ENCODE assay signal across 23 mouse cellular contexts in the genomic region with DNA sequence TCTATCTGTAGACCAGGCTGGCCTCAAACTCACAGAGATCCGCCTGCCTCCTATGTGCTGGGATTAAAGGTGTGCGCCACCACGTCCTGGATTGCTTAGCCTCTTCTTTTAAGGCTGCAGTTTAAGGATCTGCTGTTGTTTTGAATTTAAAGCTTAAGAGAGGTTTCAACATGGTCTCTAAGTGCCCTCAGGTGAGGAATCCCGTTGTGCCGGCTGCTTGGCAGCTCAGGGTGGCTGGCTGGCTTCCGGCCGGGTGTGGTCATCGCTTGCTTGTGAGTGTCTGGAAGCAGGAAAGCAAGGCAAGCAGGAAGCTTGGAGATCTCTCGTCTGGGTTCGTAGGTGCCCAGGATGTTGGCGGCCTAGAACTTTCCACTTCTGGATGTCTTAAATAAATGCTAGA. TPM values are rescaled to one million over a fixed set of nuclear protein-coding genes. Genes with fewer than 3 reads are reported as not detected.
DNase-seq lines count a peak whose midpoint lies in the region; ATAC-seq and TF ChIP-seq lines count a peak whose summit lies in the region.
"Had no signal": no experiment of that assay in that cellular context is flagged by ENCODE, and none has a peak within 500 bp of the region (broad histone marks: within the 10 kb centered on the region; RNA-seq: fewer than 3 reads in every experiment).

No protein-coding gene starts in this region.

- no peaks in the 10 kb centered on the region for H3K27me3 ChIP-seq in liver, postnatal 0 days (ENCODE audit: insufficient read depth, low read length)
- H3K27me3 ChIP-seq: CH12.LX; embryonic facial prominence, embryonic 12.5 days; forebrain, embryonic 13.5 days; hindbrain, embryonic 13.5 days; Patski had no signal

- 0 out of 2 replicates have a peak, but pooled peaks cover 2% of the 10 kb centered on the region for H3K4me1 ChIP-seq in liver, postnatal 0 days (ENCODE audit: insufficient read depth)
- H3K4me1 ChIP-seq: embryonic facial prominence, embryonic 12.5 days had no signal

- peak; percentile 51 for DNase-seq in ES-CJ7 (ENCODE audit: low read depth, low spot score)
- peak; percentile 80 for DNase-seq in fat pad, adult 2 months (ENCODE audit: extremely low read depth, low read depth, low spot score)
- DNase-seq in lung, postnatal 10 days: peak; percentile 78
- DNase-seq in lung, postnatal 4 days: peak; percentile 77 to 90
- no peak for DNase-seq in ovary, postnatal 36 days (ENCODE audit: low spot score)
- DNase-seq in cerebellum, postnatal 25 days: no peak
- DNase-seq in liver, postnatal 0 days: no peak
- DNase-seq: adrenal gland, adult 8-10 months; adrenal gland, postnatal 36 days; cerebellum, adult 8-10 months; cerebellum, postnatal 14 days; gastrocnemius, adult 2 months; gastrocnemius, postnatal 36 days; heart, adult 18-20 months; heart, postnatal 10 days; heart, postnatal 4 days had no signal

- H3K4me2 ChIP-seq in liver, postnatal 0 days (ENCODE audit: low read depth, low read length): no peak overlapping the region
- H3K4me2 ChIP-seq: embryonic facial prominence, embryonic 12.5 days; forebrain, embryonic 13.5 days; hindbrain, embryonic 13.5 days had no signal

- TF ChIP-seq CTCF in liver, postnatal 0 days (IDR thresholded peaks at IDR 0.05; ENCODE audit: low read depth): no peak

- no peak overlapping the region for H3K4me3 ChIP-seq in liver, postnatal 0 days (ENCODE audit: low read depth, low read length)
- H3K4me3 ChIP-seq: embryonic facial prominence, embryonic 12.5 days; forebrain, embryonic 13.5 days; gastrocnemius, adult 2 months; heart, embryonic 10.5 days; hindbrain, embryonic 13.5 days had no signal

- no peak overlapping the region for H3K9ac ChIP-seq in liver, postnatal 0 days (replicated peaks)
- H3K9ac ChIP-seq: embryonic facial prominence, embryonic 12.5 days; forebrain, embryonic 13.5 days; hindbrain, embryonic 13.5 days had no signal

- H3K27ac ChIP-seq in liver, postnatal 0 days (ENCODE audit: low read depth): no peak overlapping the region
- H3K27ac ChIP-seq: embryonic facial prominence, embryonic 12.5 days; forebrain, embryonic 13.5 days; gastrocnemius, adult 2 months; heart, embryonic 10.5 days; hindbrain, embryonic 13.5 days; hindbrain, postnatal 0 days had no signal

- TF ChIP-seq EP300 in liver, postnatal 0 days (IDR thresholded peaks at IDR 0.05; ENCODE audit: low read depth): no peak

- no peak for ATAC-seq in liver, postnatal 0 days
- ATAC-seq: forebrain, embryonic 13.5 days; hindbrain, postnatal 0 days; Patski had no signal

- 86% methylated on average over 11 of the region's 11 CpGs for WGBS in liver, postnatal 0 days (ENCODE audit: insufficient replicate concordance)

- H3K9me3 ChIP-seq in liver, postnatal 0 days (ENCODE audit: low read length): no peaks in the 10 kb centered on the region
- H3K9me3 ChIP-seq: embryonic facial prominence, embryonic 12.5 days; forebrain, embryonic 13.5 days; heart, embryonic 10.5 days; hindbrain, embryonic 13.5 days had no signal

- H3K36me3 ChIP-seq in liver, postnatal 0 days (replicated peaks; ENCODE audit: insufficient read depth, low read length): peaks cover 52% of the 10 kb centered on the region

RNA-seq across cellular contexts. Expression of gene Dnajc28, which starts 2.2 kb away (rescaled TPM):
- polyA plus RNA-seq in liver, postnatal 0 days (2015; fragmentation: Nextera tagmentation; extraction: Ambion mirVana): 3.6 and 4.3 TPM in 2 replicates

RNA-seq across cellular contexts. Expression of gene Tmem50b, which starts 23.4 kb away (rescaled TPM):
- polyA plus RNA-seq in liver, postnatal 0 days (2015; fragmentation: Nextera tagmentation; extraction: Ambion mirVana): 8.6 and 9.8 TPM in 2 replicates

RNA-seq across cellular contexts. Expression of gene Gart, which starts 25.8 kb away (rescaled TPM):
- polyA plus RNA-seq in liver, postnatal 0 days (2015; fragmentation: Nextera tagmentation; extraction: Ambion mirVana): 30.3 and 33.4 TPM in 2 replicates

RNA-seq across cellular contexts. Expression of gene Son, which starts 26.3 kb away (rescaled TPM):
- polyA plus RNA-seq in liver, postnatal 0 days (2015; fragmentation: Nextera tagmentation; extraction: Ambion mirVana): 44.2 and 45.4 TPM in 2 replicates

Comparison
In these comparisons a context has a peak if more than half of its experiments do, and no peak if none do; other contexts are left out.
1. DNase-seq: peak in ES-CJ7 (single experiment), fat pad, adult 2 months (single experiment), lung, postnatal 10 days (single experiment) and lung, postnatal 4 days (2 of 2); none in ovary, postnatal 36 days (single experiment), cerebellum, postnatal 25 days (0 of 2) and liver, postnatal 0 days (single experiment).